ENCODE assay signal across 16 mouse cellular contexts in genomic region chr11:118737821-118738220, GRCm38 (mm10).
DNase-seq lines count a peak whose midpoint lies in the region; ATAC-seq and TF ChIP-seq lines count a peak whose summit lies in the region.
"Had no signal": no experiment of that assay in that cellular context is flagged by ENCODE, and none has a peak within 500 bp of the region (broad histone marks: within the 10 kb centered on the region; RNA-seq: fewer than 3 reads in every experiment).

No protein-coding gene starts in this region.

- H3K9ac ChIP-seq in heart, adult 2 months (ENCODE audit: low read depth, low read length), result no peak overlapping the region
- H3K9ac ChIP-seq in liver, postnatal 0 days (replicated peaks), result no peak overlapping the region
- H3K9ac ChIP-seq in liver, embryonic 12.5 days, result no peak overlapping the region
- H3K9ac ChIP-seq: forebrain, embryonic 12.5 days; heart, embryonic 15.5 days; hindbrain, embryonic 13.5 days; limb, embryonic 13.5 days; lung, embryonic 15.5 days had no signal

- no peaks in the 10 kb centered on the region for H3K79me2 ChIP-seq in heart, adult 2 months (replicated peaks; ENCODE audit: control insufficient read depth, insufficient read depth, low read length)

- H3K4me1 ChIP-seq in heart, adult 2 months (ENCODE audit: control insufficient read depth, insufficient read depth, low read length), result no peaks in the 10 kb centered on the region; the same call in 1 of the 2 replicates
- no peaks in the 10 kb centered on the region for H3K4me1 ChIP-seq in liver, postnatal 0 days (ENCODE audit: insufficient read depth)
- H3K4me1 ChIP-seq in liver, embryonic 12.5 days, result peaks cover 4% of the 10 kb centered on the region; the same call in 1 of the 2 replicates
- no peaks in the 10 kb centered on the region for H3K4me1 ChIP-seq in small intestine, adult 2 months (ENCODE audit: control insufficient read depth, insufficient read depth, insufficient read length, low read length)
- H3K4me1 ChIP-seq: lung, embryonic 15.5 days had no signal

- 60% methylated on average over 3 of the region's 3 CpGs for WGBS in heart, adult 2 months
- 64% methylated on average over 3 of the region's 3 CpGs for WGBS in liver, postnatal 0 days (ENCODE audit: insufficient replicate concordance)
- 47% methylated on average over 3 of the region's 3 CpGs for WGBS in liver, embryonic 12.5 days (ENCODE audit: insufficient replicate concordance)
- WGBS in small intestine, adult 2 months, result 58% methylated on average over 3 of the region's 3 CpGs

- TF ChIP-seq CTCF in heart, adult 2 months (IDR thresholded peaks at IDR 0.05), result peak; percentile 39; the same call in 1 of the 2 replicates
- TF ChIP-seq CTCF in liver, postnatal 0 days (IDR thresholded peaks at IDR 0.05; ENCODE audit: low read depth), result peak; percentile 37
- 0 out of 2 replicates have a peak, but pooled peaks have one; percentile 5 for TF ChIP-seq CTCF in small intestine, adult 2 months (IDR thresholded peaks at IDR 0.05; ENCODE audit: extremely low read depth, insufficient read length, insufficient replicate concordance, low read depth, low read length)

- no peak for TF ChIP-seq POLR2A in heart, adult 2 months (IDR thresholded peaks at IDR 0.05; ENCODE audit: insufficient read depth, low read depth, low read length)
- TF ChIP-seq POLR2A in small intestine, adult 2 months (IDR thresholded peaks at IDR 0.05; ENCODE audit: low read depth, low read length), result no peak

- H3K27me3 ChIP-seq in heart, adult 2 months (ENCODE audit: control insufficient read depth, insufficient read depth, low read length), result no peaks in the 10 kb centered on the region
- 0 out of 2 replicates have a peak, but pooled peaks cover 4% of the 10 kb centered on the region for H3K27me3 ChIP-seq in liver, postnatal 0 days (ENCODE audit: insufficient read depth, low read length)
- peaks cover 34% of the 10 kb centered on the region for H3K27me3 ChIP-seq in liver, embryonic 12.5 days (replicated peaks)
- no peaks in the 10 kb centered on the region for H3K27me3 ChIP-seq in small intestine, adult 2 months (ENCODE audit: control insufficient read depth, insufficient read depth, low read length)
- H3K27me3 ChIP-seq: hindbrain, embryonic 13.5 days had no signal

- DNase-seq in heart, adult 2 months, result no peak
- no peak for DNase-seq in heart, postnatal 25 days (ENCODE audit: low spot score)
- no peak for DNase-seq in liver, postnatal 0 days
- DNase-seq in B cell, adult 2 months, result peak; percentile 23 to 27
- DNase-seq: cerebellum, adult 11-12 months; embryo, embryonic 11 days; kidney, adult 2 months had no signal

- H3K4me3 ChIP-seq in heart, adult 2 months, result no peak overlapping the region
- no peak overlapping the region for H3K4me3 ChIP-seq in liver, postnatal 0 days (ENCODE audit: low read depth, low read length)
- H3K4me3 ChIP-seq in liver, embryonic 12.5 days, result no peak overlapping the region
- H3K4me3 ChIP-seq in small intestine, adult 2 months (ENCODE audit: low read depth, low read length), result no peak overlapping the region
- H3K4me3 ChIP-seq: forebrain, embryonic 12.5 days; heart, embryonic 15.5 days; hindbrain, embryonic 13.5 days; limb, embryonic 13.5 days; lung, embryonic 15.5 days had no signal

- H3K9me3 ChIP-seq in liver, postnatal 0 days (ENCODE audit: low read length), result no peaks in the 10 kb centered on the region
- H3K9me3 ChIP-seq in liver, embryonic 12.5 days (replicated peaks), result no peaks in the 10 kb centered on the region
- H3K9me3 ChIP-seq: forebrain, embryonic 12.5 days; heart, embryonic 15.5 days; hindbrain, embryonic 13.5 days; limb, embryonic 13.5 days; lung, embryonic 15.5 days had no signal

- TF ChIP-seq EP300 in heart, adult 2 months (IDR thresholded peaks at IDR 0.05; ENCODE audit: insufficient read depth, low read depth, low read length), result no peak
- no peak for TF ChIP-seq EP300 in liver, postnatal 0 days (IDR thresholded peaks at IDR 0.05; ENCODE audit: low read depth)

- intact Hi-C loops in heart, adult 2 months (cut with DNase I), result loop anchor here (2.0 kb wide), 1 partner anchor 165 kb away; no protein-coding TSS in a partner anchor
- intact Hi-C loops in heart, postnatal 25 days (cut with DNase I), result no loop called here

- no peaks in the 10 kb centered on the region for H3K36me3 ChIP-seq in heart, adult 2 months (ENCODE audit: control insufficient read depth, insufficient read depth, low read length)
- H3K36me3 ChIP-seq in liver, postnatal 0 days (replicated peaks; ENCODE audit: insufficient read depth, low read length), result no peaks in the 10 kb centered on the region
- no peaks in the 10 kb centered on the region for H3K36me3 ChIP-seq in liver, embryonic 12.5 days
- H3K36me3 ChIP-seq in small intestine, adult 2 months (ENCODE audit: control insufficient read depth, insufficient read depth, low read length), result no peaks in the 10 kb centered on the region
- H3K36me3 ChIP-seq: forebrain, embryonic 12.5 days; heart, embryonic 15.5 days; hindbrain, embryonic 13.5 days; limb, embryonic 13.5 days; lung, embryonic 15.5 days had no signal

- no peak overlapping the region for H3K4me2 ChIP-seq in liver, postnatal 0 days (ENCODE audit: low read depth, low read length)
- no peak overlapping the region for H3K4me2 ChIP-seq in liver, embryonic 12.5 days
- H3K4me2 ChIP-seq: forebrain, embryonic 12.5 days; heart, embryonic 15.5 days; hindbrain, embryonic 13.5 days; limb, embryonic 13.5 days; lung, embryonic 15.5 days had no signal

- no peak for ATAC-seq in liver, postnatal 0 days
- no peak for ATAC-seq in liver, embryonic 12.5 days
- no peak for ATAC-seq in activated CD4-positive, CD25-positive, alpha-beta regulatory T cell, adult 4 months
- ATAC-seq: Patski had no signal

- H3K27ac ChIP-seq in heart, adult 2 months, result no peak overlapping the region
- H3K27ac ChIP-seq in liver, postnatal 0 days (ENCODE audit: low read depth), result no peak overlapping the region
- H3K27ac ChIP-seq in liver, embryonic 12.5 days, result no peak overlapping the region
- H3K27ac ChIP-seq in small intestine, adult 2 months (ENCODE audit: insufficient read depth, low read depth, low read length), result no peak overlapping the region
- H3K27ac ChIP-seq: forebrain, embryonic 12.5 days; heart, embryonic 15.5 days; hindbrain, embryonic 13.5 days; limb, embryonic 13.5 days; lung, embryonic 15.5 days had no signal

Comparison
In these comparisons a context has a peak if more than half of its experiments do, and no peak if none do; other contexts are left out.
1. DNase-seq: peak in B cell, adult 2 months (2 of 2); none in heart, adult 2 months (0 of 2), heart, postnatal 25 days (single experiment) and liver, postnatal 0 days (single experiment).
2. Peak in every context shown above with its lines, with median percentiles within 50 percentile points of each other: CTCF ChIP-seq.